Mouse (Mus musculus) CH12.LX (cell line): Measurements from ENCODE around the gene Tns3. TPM values are rescaled to one million over a fixed set of nuclear protein-coding genes. Genes with fewer than 3 reads are reported as not detected.
A peak's percentile ranks its signal among the peaks of the same experiment; 100 is the strongest.
"Not testable (repeated sequence)": the region's sequence is repeated elsewhere in the genome, so short reads cannot be mapped to it uniquely, and the experiment has no call there.

Source experiments
- DNase-seq: peaks from one replicate; pipeline ENCODE4 v3.0.0-alpha.2; 2013; ENCODE audit errors: extremely low read depth
- H3K27ac ChIP-seq: 2 replicates; pipeline ENCODE4 v1.5.1; 2012; ENCODE audit warnings: low read depth, mild to moderate bottlenecking, control low read depth, moderate library complexity; ENCODE audit not compliant: insufficient read depth
- H3K27me3 ChIP-seq: replicated peaks from 2 replicates; pipeline ENCODE3; 2012; ENCODE audit warnings: inconsistent platforms
- H3K36me3 ChIP-seq, 2 experiments: replicated peaks in 1 of 2; 2 replicates each; pipeline versions ENCODE3 to v1.6.1; 2012; ENCODE audit warnings: inconsistent platforms in 1 of 2, low read length in 1 of 2, mild to moderate bottlenecking in 1 of 2, mixed read lengths in 1 of 2, moderate library complexity in 1 of 2; ENCODE audit not compliant: control insufficient read depth in 1 of 2, insufficient read depth in 1 of 2
- H3K4me1 ChIP-seq, 2 experiments: 2 replicates each; pipeline ENCODE4 v1.6.1; 2012; ENCODE audit warnings: inconsistent platforms in 1 of 2, moderate library complexity in 1 of 2; ENCODE audit not compliant: insufficient read depth in 2 of 2, control insufficient read depth in 1 of 2
- H3K4me2 ChIP-seq: 2 replicates; pipeline ENCODE4 v1.6.1; 2012; ENCODE audit warnings: low read depth, mild to moderate bottlenecking, control low read depth; ENCODE audit not compliant: poor library complexity, insufficient read depth, severe bottlenecking
- H3K4me3 ChIP-seq, 3 experiments: fragments of 150-350 bp in 1 of 3; sonication (generic) in 1 of 3; replicated peaks in 1 of 3; 2 replicates each; pipeline versions ENCODE3 to v1.5.1; 2011 to 2012; ENCODE audit warnings: low read depth in 2 of 3, low read length in 2 of 3, mild to moderate bottlenecking in 2 of 3, moderate library complexity in 2 of 3, control low read depth in 1 of 3, improper control_type of control experiment in 1 of 3, inconsistent platforms in 1 of 3, mixed read lengths in 1 of 3; ENCODE audit not compliant: poor library complexity in 1 of 3
- H3K79me2 ChIP-seq: replicated peaks from 2 replicates; pipeline ENCODE4 v1.6.1; 2012; ENCODE audit warnings: mild to moderate bottlenecking, moderate library complexity; ENCODE audit not compliant: control insufficient read depth, poor library complexity, insufficient read depth, severe bottlenecking; ENCODE audit errors: extremely low read depth
- H3K9ac ChIP-seq: 2 replicates; pipeline ENCODE4 v1.6.1; 2012; ENCODE audit warnings: low read depth, mild to moderate bottlenecking, control low read depth, moderate library complexity; ENCODE audit not compliant: insufficient read depth
- H3K9me3 ChIP-seq: replicated peaks from 2 replicates; pipeline ENCODE3; 2012; ENCODE audit warnings: low read length, inconsistent platforms, mixed read lengths
- BHLHE40 ChIP-seq: IDR thresholded peaks from 2 replicates; pipeline ENCODE4 v1.6.1; 2011; ENCODE audit warnings: mild to moderate bottlenecking, low read depth, low read length, improper control_type of control experiment
- CHD1 ChIP-seq: IDR thresholded peaks from 2 replicates; pipeline ENCODE4 v1.6.1; 2012; ENCODE audit warnings: low read depth, low read length, improper control_type of control experiment, inconsistent platforms
- CHD2 ChIP-seq: IDR thresholded peaks from 2 replicates; pipeline ENCODE4 v1.6.1; 2011; ENCODE audit warnings: low read length, improper control_type of control experiment
- EP300 ChIP-seq: IDR thresholded peaks from 2 replicates; pipeline ENCODE4 v1.6.1; 2011; ENCODE audit warnings: low read length, improper control_type of control experiment
- GABPA ChIP-seq: IDR thresholded peaks from 2 replicates; pipeline ENCODE4 v1.6.1; 2012; ENCODE audit warnings: low read depth, low read length, improper control_type of control experiment, inconsistent platforms; ENCODE audit not compliant: insufficient replicate concordance
- HCFC1 ChIP-seq: IDR thresholded peaks from 2 replicates; pipeline ENCODE4 v1.6.1; 2012; ENCODE audit warnings: low read depth, mild to moderate bottlenecking, inconsistent platforms, low read length, improper control_type of control experiment
- IRF4 ChIP-seq: IDR thresholded peaks from 2 replicates; pipeline ENCODE4 v1.6.1; 2014; ENCODE audit warnings: low read depth, mild to moderate bottlenecking, inconsistent platforms, low read length, improper control_type of control experiment
- JUN ChIP-seq: IDR thresholded peaks from 2 replicates; pipeline ENCODE4 v1.6.1; 2011; ENCODE audit warnings: low read depth, mild to moderate bottlenecking, low read length, improper control_type of control experiment, moderate library complexity; ENCODE audit not compliant: insufficient read depth
- JUND ChIP-seq: conservative IDR thresholded peaks from 2 replicates; pipeline ENCODE4 v1.6.1; 2011; ENCODE audit warnings: low read depth, low read length, improper control_type of control experiment
- MAZ ChIP-seq: IDR thresholded peaks from 2 replicates; pipeline ENCODE4 v1.6.1; 2012; ENCODE audit warnings: low read depth, mild to moderate bottlenecking, inconsistent platforms, low read length, improper control_type of control experiment, moderate library complexity
- MEF2A ChIP-seq: IDR thresholded peaks from 2 replicates; pipeline ENCODE4 v1.6.1; 2014; ENCODE audit warnings: low read depth, mild to moderate bottlenecking, inconsistent platforms, low read length, improper control_type of control experiment, borderline replicate concordance
- MYC ChIP-seq: IDR thresholded peaks from 2 replicates; pipeline ENCODE4 v1.6.1; 2011; ENCODE audit warnings: low read depth, mild to moderate bottlenecking, improper control_type of control experiment, low read length
- NELFE ChIP-seq: IDR thresholded peaks from 2 replicates; pipeline ENCODE4 v1.6.1; 2011; ENCODE audit warnings: low read depth, low read length, improper control_type of control experiment
- NRF1 ChIP-seq: IDR thresholded peaks from 2 replicates; pipeline ENCODE4 v1.6.1; 2014; ENCODE audit warnings: low read depth, mild to moderate bottlenecking, inconsistent platforms, low read length, improper control_type of control experiment, moderate library complexity
- PAX5 ChIP-seq: IDR thresholded peaks from 2 replicates; pipeline ENCODE4 v1.6.1; 2012; ENCODE audit warnings: low read length, inconsistent platforms, mixed read lengths
- POLR2A ChIP-seq: IDR thresholded peaks from 2 replicates; pipeline ENCODE4 v1.6.1; 2011; ENCODE audit warnings: low read depth, mild to moderate bottlenecking, improper control_type of control experiment, low read length
- RAD21 ChIP-seq: IDR thresholded peaks from 2 replicates; pipeline ENCODE4 v1.6.1; 2011; ENCODE audit warnings: low read depth, mild to moderate bottlenecking, low read length, improper control_type of control experiment, moderate library complexity
- SIN3A ChIP-seq: IDR thresholded peaks from 2 replicates; pipeline ENCODE4 v1.6.1; 2012; ENCODE audit warnings: low read length, improper control_type of control experiment, inconsistent platforms
- TBP ChIP-seq: conservative IDR thresholded peaks from 2 replicates; pipeline ENCODE4 v1.6.1; 2011; ENCODE audit warnings: low read depth, low read length, improper control_type of control experiment
- UBTF ChIP-seq: IDR thresholded peaks from 2 replicates; pipeline ENCODE4 v1.6.1; 2012; ENCODE audit warnings: low read depth, mild to moderate bottlenecking, inconsistent platforms, low read length, improper control_type of control experiment, moderate library complexity
- USF1 ChIP-seq: IDR thresholded peaks from 2 replicates; pipeline ENCODE4 v1.6.1; 2014; ENCODE audit warnings: low read depth, mild to moderate bottlenecking, inconsistent platforms, low read length, improper control_type of control experiment
- USF2 ChIP-seq: conservative IDR thresholded peaks from 2 replicates; pipeline ENCODE4 v1.6.1; 2011; ENCODE audit warnings: low read depth, low read length, improper control_type of control experiment
- ZC3H11A ChIP-seq: IDR thresholded peaks from 2 replicates; pipeline ENCODE4 v1.6.1; 2012; ENCODE audit warnings: low read depth, mild to moderate bottlenecking, inconsistent platforms, low read length, improper control_type of control experiment
- ZMIZ1 ChIP-seq: IDR thresholded peaks from 2 replicates; pipeline ENCODE4 v1.6.1; 2012; ENCODE audit warnings: low read depth, mild to moderate bottlenecking, inconsistent platforms, low read length, improper control_type of control experiment
- ZNF384 ChIP-seq: IDR thresholded peaks from 2 replicates; pipeline ENCODE4 v1.6.1; 2012; ENCODE audit warnings: low read depth, low read length, improper control_type of control experiment, inconsistent platforms
- dilution Hi-C: fragments of 300-500 bp; cut with MboI; formaldehyde crosslinking; loops from 2 replicates; pipeline ENCODE4 v1.14.3; 2020; ENCODE audit warnings: low sequenced_read_pairs; ENCODE audit not compliant: extremely low pct_unique_long_range_greater_than_20kb, extremely low pct_ligation_motif_present
- in situ Hi-C: fragments of 300-500 bp; cut with MboI; formaldehyde crosslinking; loops from 3 replicates; pipeline ENCODE4 v1.14.3; 2019; ENCODE audit warnings: low sequenced_read_pairs, low pct_ligation_motif_present, low pct_unique_long_range_greater_than_20kb, mixed read lengths
- polyA plus RNA-seq: library from polyadenylated mRNA; unstranded; fragments of >175 nt; gene quantifications from 2 replicates; pipeline ENCODE4 v1.2.1, GENCODE M21; 2012; ENCODE audit warnings: low read depth; ENCODE audit not compliant: insufficient read length
- total RNA-seq, 2 experiments: library from RNA; depleted of rRNA; stranded (reverse); fragments of 300-350 nt in 1 of 2; fragments of >200 nt in 1 of 2; gene quantifications; 2 replicates each; pipeline ENCODE4 v1.2.3; 2012 to 2014

Gene Tns3
- total and polyA plus RNA-seq, 3 experiments, result 0.03 to 1.3 (median 0.33) TPM

DNA sequence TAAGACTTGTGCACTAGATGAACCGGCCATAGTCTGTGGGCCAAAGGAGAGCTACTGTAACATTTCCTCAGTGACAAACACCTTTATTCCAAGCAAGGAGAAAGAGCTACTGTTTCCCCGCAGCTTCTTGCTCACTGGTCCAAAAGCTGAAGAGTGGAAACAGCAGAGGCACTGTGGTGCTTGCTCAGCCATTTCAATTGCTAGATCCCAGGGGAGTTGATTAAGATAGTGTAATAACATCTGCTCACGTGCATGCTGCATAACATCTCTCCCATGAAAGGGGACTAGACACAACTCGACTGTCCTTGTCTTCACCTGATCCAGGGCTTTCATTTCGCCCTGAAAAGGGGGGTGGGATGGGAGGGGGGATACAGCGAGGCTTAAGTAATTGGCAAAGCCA, 41.7 kb downstream of the Tns3 start:
- no peak for TF ChIP-seq CHD1
- TF ChIP-seq BHLHE40, result peak; percentile 64
- no peak for TF ChIP-seq UBTF
- TF ChIP-seq USF2, result no peak
- TF ChIP-seq USF1, result no peak
- no peak for TF ChIP-seq RAD21
- no peak for TF ChIP-seq PAX5

GRCm38 (mm10) chr11:8619111-8619510, 45.2 kb downstream of the Tns3 start:
- H3K4me2 ChIP-seq, H3K36me3 ChIP-seq, dilution Hi-C loops, in situ Hi-C loops, H3K4me3 ChIP-seq, H3K27me3 ChIP-seq, H3K79me2 ChIP-seq, H3K9ac ChIP-seq, H3K9me3 ChIP-seq, DNase-seq, H3K27ac ChIP-seq: not testable (repeated sequence)
- peaks cover 7 to 31% of the 10 kb centered on the region in 2 experiments for H3K4me1 ChIP-seq
- TF ChIP-seq ZNF384, result peak; percentile 26; the same call in 1 of the 2 replicates

More for the DNA sequence above, 41.7 kb downstream of the Tns3 start:
- Histone ChIP-seq H3K4me3 (no peak overlapping the region), H3K79me2 (no peaks in the 10 kb centered on the region), H3K4me2 (no peak overlapping the region), H3K4me1 (peaks cover 0 to 11% of the 10 kb centered on the region in 2 experiments; a peak in 1 of 4 replicates), H3K9ac (no peak overlapping the region), H3K27me3 (no peaks in the 10 kb centered on the region), H3K27ac (no peak overlapping the region), H3K36me3 (no peaks in the 10 kb centered on the region), H3K9me3 (peaks cover 2% of the 10 kb centered on the region)
- dilution Hi-C loops, result no loop called here
- no peak for DNase-seq
- in situ Hi-C loops, result no loop called here

DNA sequence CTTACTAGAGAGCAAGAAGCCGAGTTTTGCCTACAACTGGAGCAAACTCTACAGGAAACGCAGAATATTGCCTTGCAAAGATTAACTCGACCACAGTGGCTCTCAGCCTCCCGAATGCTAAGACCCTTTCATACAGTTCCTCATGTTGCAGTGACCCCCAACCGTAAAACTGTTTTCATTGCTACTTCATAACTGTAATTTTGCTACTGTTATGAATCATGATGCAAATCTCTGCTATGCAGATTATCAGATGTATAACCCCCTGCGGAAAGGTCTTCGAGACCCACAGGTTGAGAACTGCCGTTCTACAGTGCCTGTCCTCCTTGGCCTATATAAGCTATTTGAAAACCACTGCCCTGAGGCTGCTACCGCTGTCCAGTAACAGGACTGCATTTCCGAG, 46.0 kb downstream of the Tns3 start:
- H3K4me3 ChIP-seq, result no peak overlapping the region
- no peak for DNase-seq
- dilution Hi-C loops, result no loop called here
- no peaks in the 10 kb centered on the region for H3K79me2 ChIP-seq
- no peaks in the 10 kb centered on the region for H3K36me3 ChIP-seq
- no peaks in the 10 kb centered on the region for H3K27me3 ChIP-seq
- H3K4me1 ChIP-seq, result peaks cover 7 to 31% of the 10 kb centered on the region in 2 experiments
- no peaks in the 10 kb centered on the region for H3K9me3 ChIP-seq
- H3K9ac ChIP-seq, result no peak overlapping the region
- no peak overlapping the region for H3K27ac ChIP-seq
- H3K4me2 ChIP-seq, result peak overlapping the region; percentile 39
- in situ Hi-C loops, result no loop called here
- TF ChIP-seq MYC (no peak), CHD1 (0 out of 2 replicates have a peak, but pooled peaks have one; percentile 13), JUN (peak; percentile 66; the same call in 1 of the 2 replicates), NELFE (no peak), HCFC1 (no peak), TBP (no peak), POLR2A (no peak), MEF2A (0 out of 2 replicates have a peak, but pooled peaks have one; percentile 23), ZNF384 (no peak), JUND (peak; percentile 74; the same call in 1 of the 2 replicates), CHD2 (0 out of 2 replicates have a peak, but pooled peaks have one; percentile 29), USF1 (no peak), IRF4 (peak; percentile 91), RAD21 (no peak), USF2 (no peak), ZMIZ1 (no peak), MAZ (no peak), GABPA (no peak), EP300 (peak; percentile 69), SIN3A (0 out of 2 replicates have a peak, but pooled peaks have one; percentile 25), ZC3H11A (no peak), BHLHE40 (0 out of 2 replicates have a peak, but pooled peaks have one; percentile 20), NRF1 (no peak)
